Mouse (Mus musculus) embryonic facial prominence, embryonic 13.5 days (tissue): ENCODE results near the gene Dhx38. TPM values are rescaled to one million over a fixed set of nuclear protein-coding genes. Genes with fewer than 3 reads are reported as not detected.

Experiments used
- ATAC-seq: fragments of 200-750 bp; cut with Nextera tagmentation; 2 replicates; pipeline ENCODE4 v1.8.0; 2017; ENCODE audit warnings: low read depth; ENCODE audit not compliant: insufficient number of reproducible peaks, insufficient read depth, low FRiP score, low TSS enrichment
- H3K27ac ChIP-seq: fragments of 300-500 bp; sonication (generic); 2 replicates; pipeline ENCODE4 v1.5.1; 2015; ENCODE audit warnings: moderate library complexity, mild to moderate bottlenecking, inconsistent platforms
- H3K27me3 ChIP-seq: fragments of 300-500 bp; sonication (generic); 2 replicates; pipeline ENCODE4 v1.6.1; 2015; ENCODE audit warnings: mild to moderate bottlenecking, inconsistent platforms
- H3K36me3 ChIP-seq: fragments of 300-500 bp; sonication (generic); 2 replicates; pipeline ENCODE4 v1.6.1; 2015; ENCODE audit warnings: mild to moderate bottlenecking, inconsistent platforms
- H3K4me1 ChIP-seq: fragments of 300-500 bp; sonication (generic); 2 replicates; pipeline ENCODE4 v1.6.1; 2015; ENCODE audit warnings: inconsistent platforms
- H3K4me2 ChIP-seq: fragments of 300-500 bp; sonication (generic); 2 replicates; pipeline ENCODE4 v1.6.1; 2015; ENCODE audit warnings: moderate library complexity, mild to moderate bottlenecking, inconsistent platforms
- H3K4me3 ChIP-seq: fragments of 300-500 bp; sonication (generic); 2 replicates; pipeline ENCODE4 v1.5.1; 2015; ENCODE audit warnings: mild to moderate bottlenecking, inconsistent platforms
- H3K9ac ChIP-seq: fragments of 300-500 bp; sonication (generic); 2 replicates; pipeline ENCODE4 v1.6.1; 2015; ENCODE audit warnings: mild to moderate bottlenecking, inconsistent platforms
- H3K9me3 ChIP-seq: fragments of 300-500 bp; sonication (generic); 2 replicates; pipeline ENCODE4 v1.6.1; 2016; ENCODE audit warnings: inconsistent platforms
- WGBS: fragments of 180-500 bp; shearing (Covaris S2); methylation state at CpG from one replicate; pipeline ENCODE4 v1.1.7; 2015; ENCODE audit warnings: mixed read lengths; 5-methylcytosine and 5-hydroxymethylcytosine counted together
- polyA plus RNA-seq: library from polyadenylated mRNA; unstranded; fragments of >200 nt; fragmentation: Nextera tagmentation; extraction: Ambion mirVana; gene quantifications from 2 replicates; pipeline ENCODE4 v1.2.1, GENCODE M21; 2015

Gene Dhx38
- polyA plus RNA-seq, 1 experiment from 2014 or later: 26.5 TPM

- 74% methylated on average over 8 of the region's 8 CpGs for WGBS
- peak overlapping the region; percentile 66; the same call in 1 of the 2 replicates for H3K27ac ChIP-seq
- no peak for ATAC-seq
- H3K4me2 ChIP-seq: no peak overlapping the region
- no peak overlapping the region for H3K9ac ChIP-seq
- H3K4me1 ChIP-seq: peaks cover 15% of the 10 kb centered on the region; the same call in 1 of the 2 replicates
- H3K36me3 ChIP-seq: peaks cover 22% of the 10 kb centered on the region
- H3K27me3 ChIP-seq: no peaks in the 10 kb centered on the region
- H3K9me3 ChIP-seq: no peaks in the 10 kb centered on the region
- H3K4me3 ChIP-seq: no peak overlapping the region
Measured at GRCm38 (mm10) chr8:109542748-109543519, 22.7 kb downstream of the Dhx38 start.

DNA sequence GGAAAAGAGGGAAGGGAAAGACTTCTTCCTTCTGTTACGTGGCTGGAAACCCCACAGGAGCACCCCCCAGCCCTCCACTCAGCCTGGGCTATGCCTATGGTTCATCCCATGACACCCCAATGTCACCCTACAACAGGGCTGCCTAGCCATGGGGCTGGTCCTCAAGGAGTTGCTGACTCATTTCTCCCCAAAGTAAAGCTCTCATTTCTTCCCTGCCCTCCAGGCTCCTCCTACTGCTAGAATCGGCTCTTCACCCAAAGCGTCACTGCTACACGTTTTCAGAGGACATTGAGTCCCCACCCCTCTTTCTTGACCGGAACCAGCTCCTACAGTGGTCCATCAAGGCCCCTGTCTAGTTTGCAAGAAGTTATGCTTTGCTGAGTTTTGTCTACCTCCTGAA is 23.5 kb downstream of the Dhx38 start:
- ATAC-seq: no peak
- 69% methylated on average over 5 of the region's 5 CpGs for WGBS
- Histone ChIP-seq H3K4me1 (peaks cover 15% of the 10 kb centered on the region; the same call in 1 of the 2 replicates), H3K4me3 (no peak overlapping the region), H3K27me3 (no peaks in the 10 kb centered on the region), H3K27ac (peak overlapping the region; percentile 66), H3K9me3 (no peaks in the 10 kb centered on the region), H3K36me3 (peaks cover 14% of the 10 kb centered on the region), H3K4me2 (no peak overlapping the region), H3K9ac (no peak overlapping the region)

DNA sequence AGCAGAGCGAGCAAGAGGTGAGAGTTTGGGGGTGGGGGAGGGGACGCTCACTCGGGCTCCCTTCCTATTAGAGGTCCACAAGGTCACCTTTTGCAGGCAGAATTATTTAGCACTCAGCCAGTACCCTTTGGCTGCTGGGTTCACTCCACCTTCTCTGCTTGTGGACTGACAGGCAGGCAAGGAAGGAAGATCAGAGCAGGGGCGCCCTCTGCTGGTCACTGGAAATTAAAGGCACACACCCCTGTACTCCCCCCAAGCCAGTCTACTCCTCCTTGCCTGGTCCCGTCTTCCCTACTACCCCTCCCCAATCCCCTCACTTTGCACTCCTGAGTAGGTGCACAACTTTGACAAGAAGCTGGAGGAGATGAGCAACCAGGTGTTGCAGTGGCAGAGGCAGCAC is 29.0 kb downstream of the Dhx38 start:
- H3K36me3 ChIP-seq: no peaks in the 10 kb centered on the region
- H3K27ac ChIP-seq: no peak overlapping the region
- WGBS: 2% methylated on average over 5 of the region's 5 CpGs
- H3K9ac ChIP-seq: no peak overlapping the region
- ATAC-seq: no peak
- H3K4me1 ChIP-seq: 0 out of 2 replicates have a peak, but pooled peaks cover 3% of the 10 kb centered on the region
- peak overlapping the region; percentile 25 for H3K4me3 ChIP-seq
- no peaks in the 10 kb centered on the region for H3K27me3 ChIP-seq
- no peaks in the 10 kb centered on the region for H3K9me3 ChIP-seq
- H3K4me2 ChIP-seq: peak overlapping the region; percentile 48

- Histone ChIP-seq H3K27me3 (no peaks in the 10 kb centered on the region), H3K27ac (no peak overlapping the region), H3K4me1 (0 out of 2 replicates have a peak, but pooled peaks cover 3% of the 10 kb centered on the region), H3K9me3 (no peaks in the 10 kb centered on the region), H3K36me3 (no peaks in the 10 kb centered on the region), H3K4me2 (no peak overlapping the region), H3K4me3 (no peak overlapping the region), H3K9ac (no peak overlapping the region)
- WGBS: 87% methylated on average over 19 of the region's 19 CpGs
- no peak for ATAC-seq
Measured at GRCm38 (mm10) chr8:109535140-109535990, 30.3 kb downstream of the Dhx38 start.

DNA sequence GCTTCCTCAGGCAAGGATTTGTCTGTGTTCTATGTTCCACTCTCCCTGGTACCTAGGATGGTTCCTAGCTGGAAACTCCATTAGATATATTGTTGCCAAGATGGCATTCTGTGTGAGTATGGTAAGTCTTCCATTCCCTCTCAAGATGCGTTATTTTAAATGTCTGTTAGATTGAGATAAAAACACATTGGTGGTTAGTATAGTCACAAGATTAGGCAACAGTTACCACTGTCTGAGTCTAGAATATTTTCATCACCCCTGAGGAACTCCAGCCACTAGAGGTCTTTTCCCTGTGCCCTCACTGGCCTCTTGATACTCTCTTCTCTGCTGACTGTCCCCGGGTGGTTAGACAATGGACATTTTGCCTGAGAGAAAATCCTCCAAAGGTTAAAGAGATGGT is 41.7 kb downstream of the Dhx38 start:
- ATAC-seq: no peak

GRCm38 (mm10) chr8:109505560-109505959 is 60.1 kb downstream of the Dhx38 start:
- peaks cover 9% of the 10 kb centered on the region for H3K4me1 ChIP-seq
- H3K27me3 ChIP-seq: no peaks in the 10 kb centered on the region
- 87% methylated on average over 5 of the region's 5 CpGs for WGBS
- H3K36me3 ChIP-seq: no peaks in the 10 kb centered on the region
- H3K4me2 ChIP-seq: no peak overlapping the region
- H3K27ac ChIP-seq: no peak overlapping the region
- no peaks in the 10 kb centered on the region for H3K9me3 ChIP-seq
- no peak overlapping the region for H3K9ac ChIP-seq
- no peak for ATAC-seq
- H3K4me3 ChIP-seq: no peak overlapping the region

More for the DNA sequence above, 41.7 kb downstream of the Dhx38 start:
- no peak overlapping the region for H3K4me3 ChIP-seq
- H3K36me3 ChIP-seq: no peaks in the 10 kb centered on the region
- no peak overlapping the region for H3K4me2 ChIP-seq
- H3K9ac ChIP-seq: no peak overlapping the region
- H3K27me3 ChIP-seq: peaks cover 4% of the 10 kb centered on the region; the same call in 1 of the 2 replicates
- no peaks in the 10 kb centered on the region for H3K4me1 ChIP-seq
- 74% methylated on average over 2 of the region's 2 CpGs for WGBS
- H3K9me3 ChIP-seq: 0 out of 2 replicates have a peak, but pooled peaks cover 4% of the 10 kb centered on the region
- H3K27ac ChIP-seq: no peak overlapping the region

- Histone ChIP-seq H3K36me3 (no peaks in the 10 kb centered on the region), H3K4me1 (peaks cover 9% of the 10 kb centered on the region), H3K27ac (0 out of 2 replicates have a peak overlapping the region, but pooled peaks have one; percentile 56), H3K9ac (no peak overlapping the region), H3K9me3 (no peaks in the 10 kb centered on the region), H3K27me3 (no peaks in the 10 kb centered on the region), H3K4me2 (peak overlapping the region; percentile 23), H3K4me3 (no peak overlapping the region)
- no peak for ATAC-seq
- 33% methylated on average over 1 of the region's 1 CpGs for WGBS
Measured at GRCm38 (mm10) chr8:109503566-109503965, 62.1 kb downstream of the Dhx38 start.

DNA sequence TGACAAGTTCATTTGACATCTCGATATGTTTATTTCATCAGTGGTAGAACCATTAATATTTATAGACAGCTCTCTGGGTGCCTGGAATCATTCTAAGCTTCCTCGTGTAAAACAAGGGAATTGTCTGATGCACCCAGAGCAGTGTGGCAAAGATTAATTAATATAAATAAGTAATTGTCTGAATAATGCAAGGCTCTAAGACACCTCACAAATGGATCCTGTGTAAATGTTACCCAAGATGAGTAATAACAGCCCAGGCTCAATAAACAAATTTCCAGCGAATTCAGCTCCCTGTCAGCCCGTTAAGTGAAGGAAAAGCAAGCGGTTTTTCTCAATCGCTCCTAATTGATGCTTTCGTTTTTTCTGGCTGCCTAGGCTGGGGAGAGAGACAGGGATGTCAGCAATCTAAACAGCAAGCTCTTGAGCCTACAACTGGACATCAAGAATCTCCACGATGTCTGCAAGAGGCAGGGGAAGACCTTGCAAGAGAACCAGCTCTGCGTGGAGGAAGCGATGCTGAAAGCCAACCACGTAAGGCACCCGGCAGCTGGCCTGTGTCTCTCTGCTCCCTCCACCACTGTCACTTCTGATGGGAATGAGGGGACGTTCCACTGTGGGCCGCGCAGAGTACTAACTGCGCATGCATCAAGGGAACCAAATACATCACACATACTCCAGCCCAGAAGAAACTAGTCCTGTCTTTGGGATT is 66.5 kb downstream of the Dhx38 start:
- ATAC-seq: no peak
- no peak overlapping the region for H3K9ac ChIP-seq
- no peak overlapping the region for H3K27ac ChIP-seq
- H3K27me3 ChIP-seq: no peaks in the 10 kb centered on the region
- H3K36me3 ChIP-seq: no peaks in the 10 kb centered on the region
- WGBS: 88% methylated on average over 16 of the region's 16 CpGs
- H3K9me3 ChIP-seq: no peaks in the 10 kb centered on the region
- no peak overlapping the region for H3K4me2 ChIP-seq
- no peak overlapping the region for H3K4me3 ChIP-seq
- peaks cover 9% of the 10 kb centered on the region for H3K4me1 ChIP-seq

Other genes starting within 250 kb of the Dhx38 start
- 0.14 TPM in 1 of 2 replicates, not detected in the other for gene Pmfbp1, start 71.8 kb downstream of the Dhx38 start, polyA plus RNA-seq
- gene Txnl4b, start within 50 bp of the Dhx38 start, polyA plus RNA-seq: 25.8 and 26.5 TPM in 2 replicates
- gene Hp, start 13.3 kb upstream of the Dhx38 start, polyA plus RNA-seq: 0.41 and 2.5 TPM in 2 replicates
- 43.9 and 45.3 TPM in 2 replicates for gene Dhodh, start 42.8 kb upstream of the Dhx38 start, polyA plus RNA-seq
- gene Pkd1l3, start 48.7 kb upstream of the Dhx38 start, polyA plus RNA-seq: 0.30 TPM in 1 of 2 replicates, not detected in the other
- 169 and 179 TPM in 2 replicates for gene Ist1, start 127.4 kb upstream of the Dhx38 start, polyA plus RNA-seq
- gene Zfp821, start 139.7 kb upstream of the Dhx38 start, polyA plus RNA-seq: 43.7 and 46.7 TPM in 2 replicates
- 7.6 and 7.9 TPM in 2 replicates for gene Atxn1l, start 171.9 kb upstream of the Dhx38 start, polyA plus RNA-seq
- 43.0 and 43.3 TPM in 2 replicates for gene Ap1g1, start 212.7 kb upstream of the Dhx38 start, polyA plus RNA-seq